Mouse (Mus musculus) heart, embryonic 12.5 days (tissue): ENCODE data around the gene B3gat2. TPM values are rescaled to one million over a fixed set of nuclear protein-coding genes. Genes with fewer than 3 reads are reported as not detected.

Source experiments
- ATAC-seq: fragments of 200-750 bp; cut with Nextera tagmentation; 2 replicates; pipeline ENCODE4 v1.8.0; 2017; ENCODE audit warnings: moderate TSS enrichment, moderate library complexity; ENCODE audit not compliant: insufficient number of reproducible peaks, low FRiP score
- H3K27ac ChIP-seq: fragments of 300-500 bp; sonication (generic); 2 replicates; pipeline ENCODE4 v1.5.1; 2016; ENCODE audit warnings: mild to moderate bottlenecking, moderate library complexity; ENCODE audit not compliant: poor library complexity, severe bottlenecking
- H3K27me3 ChIP-seq: fragments of 300-500 bp; sonication (generic); replicated peaks from 2 replicates; pipeline ENCODE4 v1.6.1; 2016; ENCODE audit warnings: mild to moderate bottlenecking, moderate library complexity
- H3K36me3 ChIP-seq: fragments of 300-500 bp; sonication (generic); 2 replicates; pipeline ENCODE4 v1.6.1; 2016; ENCODE audit warnings: mild to moderate bottlenecking, moderate library complexity
- H3K4me1 ChIP-seq: fragments of 300-500 bp; sonication (generic); replicated peaks from 2 replicates; pipeline ENCODE4 v1.6.1; 2016; ENCODE audit warnings: mild to moderate bottlenecking
- H3K4me2 ChIP-seq: fragments of 300-500 bp; sonication (generic); 2 replicates; pipeline ENCODE4 v1.6.1; 2016; ENCODE audit warnings: mild to moderate bottlenecking, moderate library complexity
- H3K4me3 ChIP-seq: fragments of 300-500 bp; sonication (generic); 2 replicates; pipeline ENCODE4 v1.5.1; 2016; ENCODE audit warnings: mild to moderate bottlenecking
- H3K9ac ChIP-seq: fragments of 300-500 bp; sonication (generic); 2 replicates; pipeline ENCODE4 v1.6.1; 2016; ENCODE audit warnings: mild to moderate bottlenecking, moderate library complexity
- H3K9me3 ChIP-seq: fragments of 300-500 bp; sonication (generic); replicated peaks from 2 replicates; pipeline ENCODE4 v1.6.1; 2016; ENCODE audit warnings: mild to moderate bottlenecking, moderate library complexity
- WGBS: fragments of 180-500 bp; shearing (Covaris S2); methylation state at CpG from one replicate; pipeline ENCODE4 v1.1.7; 2016; 5-methylcytosine and 5-hydroxymethylcytosine counted together
- polyA plus RNA-seq: library from polyadenylated mRNA; unstranded; fragments of >200 nt; fragmentation: Nextera tagmentation; extraction: Ambion mirVana; gene quantifications from 2 replicates; pipeline ENCODE4 v1.2.1, GENCODE M21; 2016

The B3gat2 gene
- 0.45 and 0.86 TPM in 2 replicates for polyA plus RNA-seq

GRCm38 (mm10) chr1:23761502-23762135, at the start of gene B3gat2:
Gene B3gat2 (plus strand): TSS chr1:23761753.
- ATAC-seq = peak; percentile 34; the same call in 1 of the 2 replicates
- Histone ChIP-seq H3K9me3 (no peaks in the 10 kb centered on the region), H3K27me3 (peaks cover 63% of the 10 kb centered on the region), H3K4me3 (peak within 1 kb of the TSS; percentile 69), H3K9ac (peak within 1 kb of the TSS; percentile 55), H3K36me3 (no peaks in the 10 kb centered on the region), H3K27ac (no peak within 1 kb of the TSS), H3K4me1 (peaks cover 13% of the 10 kb centered on the region), H3K4me2 (peak within 1 kb of the TSS; percentile 99)
- WGBS = 2% methylated on average over 30 of the region's 34 CpGs

DNA sequence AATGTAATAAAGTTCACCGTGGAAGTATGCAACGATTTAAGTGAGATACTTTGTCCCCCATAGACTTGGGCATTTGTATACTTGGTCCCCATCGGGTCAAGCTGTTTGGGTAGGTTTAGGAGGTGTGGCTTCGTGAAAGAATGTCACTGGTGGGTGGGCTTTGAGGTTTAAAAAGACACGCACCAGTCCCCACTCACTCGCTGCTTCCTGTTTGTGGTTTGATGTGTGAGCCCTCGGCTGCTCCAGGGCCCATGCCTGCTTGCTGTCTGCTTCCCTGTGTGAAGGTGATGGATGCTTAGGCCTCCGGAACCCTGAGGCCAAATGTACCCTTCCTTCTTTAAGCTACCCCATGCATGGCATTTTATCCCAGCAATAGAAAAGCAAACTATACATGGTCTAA, 41.2 kb upstream of the B3gat2 start:
- no peak overlapping the region for H3K4me2 ChIP-seq
- H3K27me3 ChIP-seq = no peaks in the 10 kb centered on the region
- no peaks in the 10 kb centered on the region for H3K36me3 ChIP-seq
- WGBS = 77% methylated on average over 8 of the region's 8 CpGs
- no peak overlapping the region for H3K4me3 ChIP-seq
- H3K9ac ChIP-seq = no peak overlapping the region
- ATAC-seq = no peak
- H3K4me1 ChIP-seq = no peaks in the 10 kb centered on the region
- no peaks in the 10 kb centered on the region for H3K9me3 ChIP-seq
- no peak overlapping the region for H3K27ac ChIP-seq

GRCm38 (mm10) chr1:23721036-23721435, 40.5 kb upstream of the B3gat2 start:
- Histone ChIP-seq H3K9ac (no peak overlapping the region), H3K27ac (no peak overlapping the region), H3K4me1 (no peaks in the 10 kb centered on the region), H3K4me2 (no peak overlapping the region), H3K9me3 (no peaks in the 10 kb centered on the region), H3K36me3 (no peaks in the 10 kb centered on the region), H3K27me3 (no peaks in the 10 kb centered on the region), H3K4me3 (no peak overlapping the region)
- no peak for ATAC-seq
- WGBS = 71% methylated on average over 2 of the region's 2 CpGs

DNA sequence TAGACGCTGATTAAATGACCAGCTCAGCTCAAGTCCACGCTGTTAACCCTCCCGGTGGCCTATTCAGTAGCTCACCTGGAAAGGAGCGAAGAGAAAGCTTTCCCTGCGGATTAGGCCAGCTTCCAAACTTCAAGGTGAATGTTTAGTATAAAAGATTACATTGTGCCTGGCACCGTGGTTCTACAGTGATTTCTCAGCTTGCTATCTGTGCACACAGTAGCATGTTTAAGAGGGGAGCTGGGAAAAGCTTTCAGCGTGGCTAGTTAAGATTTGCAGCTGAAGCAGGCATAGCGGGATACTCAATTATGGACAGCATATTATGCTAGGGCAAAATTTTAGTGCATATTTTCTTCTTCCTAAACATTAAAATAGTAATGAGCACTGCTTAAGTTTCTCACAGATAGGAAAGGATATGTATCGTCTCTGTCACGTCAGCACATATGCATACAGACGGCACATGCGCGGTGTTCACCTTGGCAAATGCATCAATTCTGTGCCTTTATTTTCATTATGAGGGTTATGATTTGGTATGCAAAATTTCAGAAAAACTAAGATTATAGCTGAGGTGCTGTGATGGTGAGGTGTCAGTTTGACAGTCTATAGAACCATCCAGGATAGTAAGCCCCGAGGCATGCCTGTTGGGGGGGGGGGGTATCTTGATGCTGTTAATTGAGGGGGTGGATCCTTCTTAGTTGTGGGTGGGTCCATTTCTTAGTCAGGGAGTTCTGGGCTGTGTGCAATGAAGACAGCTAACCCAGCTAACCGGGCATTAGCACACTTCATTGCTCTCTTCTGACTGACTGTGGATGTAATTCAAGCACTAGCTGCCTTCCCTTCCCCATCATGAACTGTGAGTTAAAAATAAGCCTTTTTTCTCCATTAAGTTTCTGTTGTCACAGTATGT, 38.8 kb upstream of the B3gat2 start:
- Histone ChIP-seq H3K9ac (no peak overlapping the region), H3K36me3 (no peaks in the 10 kb centered on the region), H3K4me2 (no peak overlapping the region), H3K4me3 (no peak overlapping the region), H3K27me3 (no peaks in the 10 kb centered on the region), H3K9me3 (no peaks in the 10 kb centered on the region), H3K27ac (no peak overlapping the region), H3K4me1 (no peaks in the 10 kb centered on the region)
- 75% methylated on average over 15 of the region's 15 CpGs for WGBS
- ATAC-seq = no peak

DNA sequence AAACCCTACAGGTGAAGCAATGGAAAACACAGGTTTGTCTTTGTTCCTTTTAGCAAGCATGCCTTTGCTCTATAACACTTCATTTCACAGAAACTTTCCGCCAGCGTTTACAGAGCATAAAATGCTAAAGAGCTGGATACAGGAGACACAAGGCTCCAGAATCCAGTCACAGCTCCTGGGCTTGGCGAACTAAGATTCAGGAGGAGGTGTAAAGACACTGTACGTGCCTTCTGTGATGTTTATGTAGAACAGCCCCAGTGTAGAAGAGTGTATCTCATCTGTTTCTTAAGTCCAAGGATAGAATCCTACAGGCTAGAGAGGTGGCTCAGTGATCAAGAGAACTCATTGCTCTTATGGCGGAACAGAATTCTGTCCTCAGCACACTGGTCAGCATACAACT, 30.2 kb upstream of the B3gat2 start:
- Histone ChIP-seq H3K4me1 (no peaks in the 10 kb centered on the region), H3K4me2 (no peak overlapping the region), H3K4me3 (no peak overlapping the region), H3K27me3 (no peaks in the 10 kb centered on the region), H3K36me3 (no peaks in the 10 kb centered on the region), H3K9me3 (no peaks in the 10 kb centered on the region), H3K9ac (no peak overlapping the region), H3K27ac (no peak overlapping the region)
- no peak for ATAC-seq
- 83% methylated on average over 5 of the region's 5 CpGs for WGBS

- H3K27ac ChIP-seq = no peak overlapping the region
- ATAC-seq = no peak
- H3K4me3 ChIP-seq = no peak overlapping the region
- H3K4me2 ChIP-seq = no peak overlapping the region
- WGBS = 73% methylated on average over 3 of the region's 3 CpGs
- no peak overlapping the region for H3K9ac ChIP-seq
- H3K27me3 ChIP-seq = no peaks in the 10 kb centered on the region
- no peaks in the 10 kb centered on the region for H3K36me3 ChIP-seq
- H3K9me3 ChIP-seq = no peaks in the 10 kb centered on the region
- H3K4me1 ChIP-seq = no peaks in the 10 kb centered on the region
Observed at GRCm38 (mm10) chr1:23750864-23751532, 10.6 kb upstream of the B3gat2 start.

DNA sequence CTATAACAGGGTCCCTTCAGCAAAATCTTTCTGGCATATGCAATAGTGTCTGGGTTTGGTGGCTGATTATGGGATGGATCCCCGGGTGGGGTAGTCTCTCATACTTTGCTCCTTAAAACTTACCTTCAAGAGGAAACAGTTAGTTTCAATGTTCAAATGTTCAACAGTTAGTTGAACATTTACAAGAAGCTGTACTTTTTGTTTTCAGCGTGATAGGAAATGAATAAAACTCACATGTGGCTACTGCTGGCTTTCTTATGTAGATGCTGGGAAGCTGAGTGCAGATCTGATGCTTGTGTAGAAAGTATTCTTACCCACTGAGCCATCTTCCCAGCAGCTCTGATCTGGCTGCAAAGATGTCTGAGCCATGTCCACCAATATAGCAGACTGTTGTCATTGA, 8.5 kb upstream of the B3gat2 start:
- Histone ChIP-seq H3K36me3 (no peaks in the 10 kb centered on the region), H3K9me3 (no peaks in the 10 kb centered on the region), H3K27ac (no peak overlapping the region), H3K4me1 (no peaks in the 10 kb centered on the region), H3K4me2 (no peak overlapping the region), H3K9ac (no peak overlapping the region), H3K27me3 (no peaks in the 10 kb centered on the region), H3K4me3 (no peak overlapping the region)
- no peak for ATAC-seq
- WGBS = 81% methylated on average over 2 of the region's 2 CpGs

DNA sequence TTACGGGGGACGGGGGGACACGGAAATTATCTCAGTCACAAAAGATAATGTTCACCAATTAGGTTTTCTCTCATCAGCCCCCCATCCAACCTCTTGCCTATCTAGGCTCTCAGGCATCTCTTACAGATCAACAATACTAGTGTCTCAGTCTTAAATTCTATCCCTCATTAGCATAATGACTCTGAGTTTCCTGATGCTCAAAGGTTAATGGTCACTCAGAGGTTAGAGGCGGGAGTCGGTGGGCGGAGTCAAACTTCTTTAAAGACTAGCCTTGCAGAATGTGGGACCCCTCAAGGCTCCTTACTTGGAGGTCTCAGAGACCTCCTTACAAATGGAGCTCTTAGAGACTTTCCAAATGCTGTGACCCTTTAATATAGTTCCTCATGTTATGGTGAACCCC, 8.0 kb upstream of the B3gat2 start:
- no peak for ATAC-seq
- WGBS = 78% methylated on average over 6 of the region's 6 CpGs

GRCm38 (mm10) chr1:23754340-23754739, 7.2 kb upstream of the B3gat2 start:
- Histone ChIP-seq H3K9me3 (no peaks in the 10 kb centered on the region), H3K4me3 (no peak overlapping the region), H3K4me2 (no peak overlapping the region), H3K27ac (no peak overlapping the region), H3K9ac (no peak overlapping the region), H3K4me1 (no peaks in the 10 kb centered on the region), H3K36me3 (no peaks in the 10 kb centered on the region), H3K27me3 (peaks cover 8% of the 10 kb centered on the region)
- WGBS = 63% methylated on average over 1 of the region's 1 CpGs
- ATAC-seq = no peak

More for the DNA sequence above, 8.0 kb upstream of the B3gat2 start:
- Histone ChIP-seq H3K9me3 (no peaks in the 10 kb centered on the region), H3K27ac (no peak overlapping the region), H3K9ac (no peak overlapping the region), H3K4me3 (no peak overlapping the region), H3K4me1 (no peaks in the 10 kb centered on the region), H3K27me3 (0 out of 2 replicates have a peak, but pooled peaks cover under 1% of the 10 kb centered on the region), H3K36me3 (no peaks in the 10 kb centered on the region), H3K4me2 (no peak overlapping the region)

DNA sequence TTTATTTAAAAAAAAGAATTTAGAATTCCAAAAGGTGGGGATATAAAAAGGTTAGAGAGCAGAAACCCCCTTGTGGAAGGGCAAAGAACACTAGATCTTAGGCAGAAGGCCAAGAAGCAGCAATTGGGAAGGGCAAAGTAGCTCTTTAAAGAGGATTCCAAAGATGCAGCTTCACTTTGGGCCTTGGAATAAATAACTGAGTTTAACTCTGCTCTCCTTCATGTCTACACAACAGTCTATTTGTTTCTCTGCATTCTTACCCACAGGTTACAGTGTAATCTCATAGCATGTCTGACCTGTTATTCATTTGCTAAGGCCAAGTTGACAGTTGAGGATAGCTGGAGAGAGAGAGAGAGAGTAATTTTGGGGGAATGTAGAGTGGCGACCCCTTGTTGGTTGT, 6.6 kb upstream of the B3gat2 start:
- no peak for ATAC-seq
- Histone ChIP-seq H3K4me2 (no peak overlapping the region), H3K9me3 (no peaks in the 10 kb centered on the region), H3K36me3 (no peaks in the 10 kb centered on the region), H3K27ac (no peak overlapping the region), H3K9ac (no peak overlapping the region), H3K27me3 (peaks cover 14% of the 10 kb centered on the region), H3K4me3 (no peak overlapping the region), H3K4me1 (no peaks in the 10 kb centered on the region)
- 87% methylated on average over 1 of the region's 1 CpGs for WGBS

DNA sequence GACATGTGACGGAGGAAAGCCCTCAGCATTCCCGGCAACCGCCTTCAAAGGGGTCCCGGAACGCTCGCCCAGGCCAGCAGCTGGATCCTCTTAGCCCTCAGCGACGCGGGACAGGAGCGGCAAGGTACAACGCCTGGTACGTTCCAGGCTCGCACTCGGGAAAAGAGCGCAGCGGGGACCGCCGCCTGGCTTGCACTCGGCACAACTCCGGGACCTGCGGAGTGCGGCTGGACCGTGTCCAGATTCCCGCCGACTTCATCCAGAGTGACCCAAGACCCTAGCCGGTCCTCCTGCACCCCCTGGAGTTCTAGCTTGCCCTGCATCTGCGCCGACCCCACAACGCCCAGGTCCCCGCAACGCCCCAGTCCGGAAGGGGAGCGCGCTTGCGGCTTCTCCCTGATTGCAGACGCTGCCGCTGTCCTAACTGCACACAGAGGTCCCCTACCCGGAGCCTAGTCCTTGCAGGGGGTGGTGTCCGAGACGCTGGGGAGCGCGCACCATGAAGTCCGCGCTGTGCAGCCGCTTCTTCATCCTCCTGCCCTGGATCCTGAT, 659 bp downstream of the B3gat2 start:
- WGBS = under 1% methylated on average over 43 of the region's 45 CpGs

More for the DNA sequence above, 659 bp downstream of the B3gat2 start:
- peak overlapping the region; percentile 69 for H3K4me3 ChIP-seq
- H3K9me3 ChIP-seq = no peaks in the 10 kb centered on the region
- peak overlapping the region; percentile 55 for H3K9ac ChIP-seq
- H3K27ac ChIP-seq = no peak overlapping the region
- peak; percentile 45; the same call in 1 of the 2 replicates for ATAC-seq
- peak overlapping the region; percentile 99 for H3K4me2 ChIP-seq
- H3K27me3 ChIP-seq = peaks cover 68% of the 10 kb centered on the region
- H3K36me3 ChIP-seq = no peaks in the 10 kb centered on the region
- peaks cover 13% of the 10 kb centered on the region for H3K4me1 ChIP-seq
